Mouse (Mus musculus): ENCODE measurements around the gene Mast4.

GRCm38 (mm10) chr13:103150671-103151070 lies 183.6 kb downstream of the Mast4 start:
- TF ChIP-seq POLR2A (IDR thresholded peaks at IDR 0.05; ENCODE audit: control insufficient read depth, extremely low read depth, insufficient read depth, low read length, poor library complexity) (no peak), CTCF (IDR thresholded peaks at IDR 0.05; ENCODE audit: borderline replicate concordance, control insufficient read depth, extremely low read depth, insufficient read depth, low read length, poor library complexity) (no peak)

All from thymus, adult 2 months (tissue).